Mouse (Mus musculus) liver, postnatal 0 days (tissue): Measurements from ENCODE around the gene Ambra1.

Source experiments
- CTCF ChIP-seq: sonication (generic); IDR thresholded peaks from 2 replicates; pipeline ENCODE4 v1.5.1; 2016; ENCODE audit warnings: antibody characterized with exemption, low read depth
- EP300 ChIP-seq: IDR thresholded peaks from 2 replicates; pipeline ENCODE4 v1.6.1; 2016; ENCODE audit warnings: antibody characterized with exemption, low read depth, mild to moderate bottlenecking

GRCm38 (mm10) chr2:91913328-91914110 is 183.6 kb downstream of the Ambra1 start:
- TF ChIP-seq CTCF, result no peak
- TF ChIP-seq EP300, result no peak
